Mouse (Mus musculus): ENCODE results near the gene Zfp637. TPM values are rescaled to one million over a fixed set of nuclear protein-coding genes. Genes with fewer than 3 reads are reported as not detected.
"Not testable (repeated sequence)": the region's sequence is repeated elsewhere in the genome, so short reads cannot be mapped to it uniquely, and the experiment has no call there.

The Zfp637 gene
- total and polyA plus RNA-seq, 2 experiments = 14.1 to 16.4 TPM

- no peaks in the 10 kb centered on the region for H3K27me3 ChIP-seq (ENCODE audit: control insufficient read depth, insufficient read depth, low read length)
- no peak overlapping the region for H3K9ac ChIP-seq (ENCODE audit: low read depth, low read length)
- H3K27ac ChIP-seq (replicated peaks; ENCODE audit: insufficient read depth, low read depth, low read length) = no peak overlapping the region
- H3K36me3 ChIP-seq (ENCODE audit: control insufficient read depth, insufficient read depth, low read length) = no peaks in the 10 kb centered on the region
- no peak for DNase-seq (ENCODE audit: extremely low read depth, low read depth, low spot score)
- no peak overlapping the region for H3K4me3 ChIP-seq (ENCODE audit: insufficient read depth, low read depth, low read length)
- 22% methylated on average over 9 of the region's 9 CpGs for WGBS
- no peaks in the 10 kb centered on the region for H3K79me2 ChIP-seq (ENCODE audit: control insufficient read depth, insufficient read depth, low read length)
- no peaks in the 10 kb centered on the region for H3K4me1 ChIP-seq (ENCODE audit: control insufficient read depth, insufficient read depth, low read length)
- TF ChIP-seq POLR2A (IDR thresholded peaks at IDR 0.05; ENCODE audit: extremely low read depth, insufficient read depth, low read length) = no peak
- TF ChIP-seq CTCF (IDR thresholded peaks at IDR 0.05; ENCODE audit: low read depth, low read length) = peak; percentile 88
Observed at GRCm38 (mm10) chr6:117828273-117828672, 12.7 kb upstream of the Zfp637 start.

- Histone ChIP-seq H3K36me3 (ENCODE audit: control insufficient read depth, insufficient read depth, low read length) (peaks cover 22% of the 10 kb centered on the region), H3K27me3 (ENCODE audit: control insufficient read depth, insufficient read depth, low read length) (no peaks in the 10 kb centered on the region), H3K4me1 (ENCODE audit: control insufficient read depth, insufficient read depth, low read length) (peaks cover 7% of the 10 kb centered on the region; the same call in 1 of the 2 replicates), H3K9ac (ENCODE audit: low read depth, low read length) (peak overlapping the region; percentile 94), H3K79me2 (ENCODE audit: control insufficient read depth, insufficient read depth, low read length) (no peaks in the 10 kb centered on the region), H3K27ac (replicated peaks; ENCODE audit: insufficient read depth, low read depth, low read length) (peak overlapping the region; percentile 91), H3K4me3 (ENCODE audit: insufficient read depth, low read depth, low read length) (peak overlapping the region; percentile 80)
- no peak for TF ChIP-seq POLR2A (IDR thresholded peaks at IDR 0.05; ENCODE audit: extremely low read depth, insufficient read depth, low read length)
- no peak for TF ChIP-seq CTCF (IDR thresholded peaks at IDR 0.05; ENCODE audit: low read depth, low read length)
- 2% methylated on average over 12 of the region's 12 CpGs for WGBS
- peak; percentile 65 for DNase-seq (ENCODE audit: extremely low read depth, low read depth, low spot score)
Observed at GRCm38 (mm10) chr6:117841511-117841955, 553 bp downstream of the Zfp637 start.

GRCm38 (mm10) chr6:117844597-117844996, 3.6 kb downstream of the Zfp637 start:
- DNase-seq (ENCODE audit: extremely low read depth, low read depth, low spot score) = no peak
- no peak for TF ChIP-seq POLR2A (IDR thresholded peaks at IDR 0.05; ENCODE audit: extremely low read depth, insufficient read depth, low read length)
- no peak for TF ChIP-seq CTCF (IDR thresholded peaks at IDR 0.05; ENCODE audit: low read depth, low read length)
- no peak overlapping the region for H3K27ac ChIP-seq (replicated peaks; ENCODE audit: insufficient read depth, low read depth, low read length)
- peaks cover 25% of the 10 kb centered on the region for H3K36me3 ChIP-seq (ENCODE audit: control insufficient read depth, insufficient read depth, low read length)
- H3K27me3 ChIP-seq (ENCODE audit: control insufficient read depth, insufficient read depth, low read length) = no peaks in the 10 kb centered on the region
- H3K79me2 ChIP-seq (ENCODE audit: control insufficient read depth, insufficient read depth, low read length) = no peaks in the 10 kb centered on the region
- 91% methylated on average over 9 of the region's 9 CpGs for WGBS
- peaks cover 7% of the 10 kb centered on the region; the same call in 1 of the 2 replicates for H3K4me1 ChIP-seq (ENCODE audit: control insufficient read depth, insufficient read depth, low read length)
- no peak overlapping the region for H3K9ac ChIP-seq (ENCODE audit: low read depth, low read length)
- H3K4me3 ChIP-seq (ENCODE audit: insufficient read depth, low read depth, low read length) = no peak overlapping the region

GRCm38 (mm10) chr6:117846671-117847070, 5.7 kb downstream of the Zfp637 start:
- WGBS = 97% methylated on average over 4 of the region's 4 CpGs
- not testable (repeated sequence) for H3K27ac ChIP-seq (replicated peaks; ENCODE audit: insufficient read depth, low read depth, low read length); H3K4me1 ChIP-seq (ENCODE audit: control insufficient read depth, insufficient read depth, low read length); H3K4me3 ChIP-seq (ENCODE audit: insufficient read depth, low read depth, low read length); H3K27me3 ChIP-seq (ENCODE audit: control insufficient read depth, insufficient read depth, low read length); H3K9ac ChIP-seq (ENCODE audit: low read depth, low read length); DNase-seq (ENCODE audit: extremely low read depth, low read depth, low spot score); H3K79me2 ChIP-seq (ENCODE audit: control insufficient read depth, insufficient read depth, low read length)
- peaks cover 25% of the 10 kb centered on the region for H3K36me3 ChIP-seq (ENCODE audit: control insufficient read depth, insufficient read depth, low read length)

- DNase-seq (ENCODE audit: extremely low read depth, low read depth, low spot score) = no peak
- peaks cover 25% of the 10 kb centered on the region for H3K36me3 ChIP-seq (ENCODE audit: control insufficient read depth, insufficient read depth, low read length)
- H3K9ac ChIP-seq (ENCODE audit: low read depth, low read length) = no peak overlapping the region
- H3K4me3 ChIP-seq (ENCODE audit: insufficient read depth, low read depth, low read length) = no peak overlapping the region
- H3K27ac ChIP-seq (replicated peaks; ENCODE audit: insufficient read depth, low read depth, low read length) = no peak overlapping the region
- TF ChIP-seq POLR2A (IDR thresholded peaks at IDR 0.05; ENCODE audit: extremely low read depth, insufficient read depth, low read length) = no peak
- no peak for TF ChIP-seq CTCF (IDR thresholded peaks at IDR 0.05; ENCODE audit: low read depth, low read length)
- no peaks in the 10 kb centered on the region for H3K27me3 ChIP-seq (ENCODE audit: control insufficient read depth, insufficient read depth, low read length)
- peaks cover 3% of the 10 kb centered on the region; the same call in 1 of the 2 replicates for H3K4me1 ChIP-seq (ENCODE audit: control insufficient read depth, insufficient read depth, low read length)
- WGBS = 98% methylated on average over 2 of the region's 2 CpGs
- no peaks in the 10 kb centered on the region for H3K79me2 ChIP-seq (ENCODE audit: control insufficient read depth, insufficient read depth, low read length)
Observed at GRCm38 (mm10) chr6:117847772-117848171, 6.8 kb downstream of the Zfp637 start.

DNA sequence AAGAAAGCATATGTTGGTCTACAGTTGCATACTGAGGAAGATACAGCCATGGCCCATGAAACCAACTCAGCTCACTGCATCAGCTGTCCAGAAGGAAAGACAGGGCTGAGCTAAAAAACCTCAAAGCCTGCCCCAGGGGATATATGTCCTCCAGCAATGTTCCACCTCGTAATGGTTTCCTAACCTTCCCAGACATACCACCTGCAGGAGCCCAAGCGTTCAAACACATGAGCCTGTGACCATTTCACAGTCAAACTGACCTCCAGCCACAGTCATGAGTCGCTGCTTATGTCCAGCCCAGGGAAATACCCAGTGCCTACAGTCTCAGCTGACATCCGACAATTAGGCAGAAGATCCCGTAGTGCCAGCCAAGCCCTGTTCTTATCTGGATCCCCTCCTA, 7.6 kb downstream of the Zfp637 start:
- no peaks in the 10 kb centered on the region for H3K4me1 ChIP-seq (ENCODE audit: control insufficient read depth, insufficient read depth, low read length)

More for the DNA sequence above, 7.6 kb downstream of the Zfp637 start:
- no peak overlapping the region for H3K27ac ChIP-seq (replicated peaks; ENCODE audit: insufficient read depth, low read depth, low read length)
- no peak overlapping the region for H3K9ac ChIP-seq (ENCODE audit: low read depth, low read length)
- no peaks in the 10 kb centered on the region for H3K79me2 ChIP-seq (ENCODE audit: control insufficient read depth, insufficient read depth, low read length)
- TF ChIP-seq POLR2A (IDR thresholded peaks at IDR 0.05; ENCODE audit: extremely low read depth, insufficient read depth, low read length) (no peak), CTCF (IDR thresholded peaks at IDR 0.05; ENCODE audit: low read depth, low read length) (no peak)
- no peak overlapping the region for H3K4me3 ChIP-seq (ENCODE audit: insufficient read depth, low read depth, low read length)
- 93% methylated on average over 5 of the region's 5 CpGs for WGBS
- H3K36me3 ChIP-seq (ENCODE audit: control insufficient read depth, insufficient read depth, low read length) = peaks cover 20% of the 10 kb centered on the region
- no peak for DNase-seq (ENCODE audit: extremely low read depth, low read depth, low spot score)
- no peaks in the 10 kb centered on the region for H3K27me3 ChIP-seq (ENCODE audit: control insufficient read depth, insufficient read depth, low read length)

Measured in liver, adult 2 months (tissue).